In genomic region chr15:89069336-89069840, GRCm38 (mm10) we compare ENCODE assay signal across 21 mouse cellular contexts. TPM values are rescaled to one million over a fixed set of nuclear protein-coding genes. Genes with fewer than 3 reads are reported as not detected.
A peak's percentile ranks its signal among the peaks of the same experiment; 100 is the strongest.
DNase-seq lines count a peak whose midpoint lies in the region; ATAC-seq and TF ChIP-seq lines count a peak whose summit lies in the region.
"Had no signal": no experiment of that assay in that cellular context is flagged by ENCODE, and none has a peak within 500 bp of the region (broad histone marks: within the 10 kb centered on the region; RNA-seq: fewer than 3 reads in every experiment).

No protein-coding gene starts in this region.

- H3K9ac ChIP-seq in embryonic facial prominence, embryonic 13.5 days, result 0 out of 2 replicates have a peak overlapping the region, but pooled peaks have one; percentile 40
- H3K9ac ChIP-seq in ES-E14 (ENCODE audit: insufficient read depth, low read depth, low read length, poor library complexity, severe bottlenecking), result peak overlapping the region; percentile 21; the same call in 1 of the 2 replicates
- H3K9ac ChIP-seq in intestine, embryonic 15.5 days, result no peak overlapping the region; the same call in 1 of the 2 replicates
- H3K9ac ChIP-seq: limb, embryonic 13.5 days; liver, embryonic 12.5 days; midbrain, embryonic 12.5 days had no signal

- peaks cover 8% of the 10 kb centered on the region for H3K4me1 ChIP-seq in embryonic facial prominence, embryonic 13.5 days
- H3K4me1 ChIP-seq in embryonic facial prominence, embryonic 10.5 days, result peaks cover 14% of the 10 kb centered on the region
- peaks cover 0 to 15% of the 10 kb centered on the region in 2 experiments; a peak in 1 of 4 replicates for H3K4me1 ChIP-seq in ES-E14 (ENCODE audit: control insufficient read depth in 2 of 2, insufficient read depth in 2 of 2, low read length in 2 of 2, poor library complexity in 1 of 2)
- peaks cover 4% of the 10 kb centered on the region; the same call in 1 of the 2 replicates for H3K4me1 ChIP-seq in intestine, embryonic 15.5 days (replicated peaks)
- H3K4me1 ChIP-seq: midbrain, embryonic 12.5 days had no signal

- H3K4me3 ChIP-seq in embryonic facial prominence, embryonic 13.5 days, result no peak overlapping the region
- H3K4me3 ChIP-seq in embryonic facial prominence, embryonic 10.5 days, result no peak overlapping the region
- peak overlapping the region; percentile 19 to 39; a peak in 3 of 4 replicates for H3K4me3 ChIP-seq in ES-E14 (ENCODE audit: insufficient read depth in 1 of 2, low read depth in 1 of 2, low read length in 2 of 2, poor library complexity in 1 of 2, severe bottlenecking in 1 of 2)
- H3K4me3 ChIP-seq in intestine, embryonic 15.5 days (replicated peaks), result no peak overlapping the region
- H3K4me3 ChIP-seq: hindbrain, embryonic 10.5 days; limb, embryonic 13.5 days; liver, embryonic 12.5 days; midbrain, embryonic 12.5 days had no signal

- H3K9me3 ChIP-seq in embryonic facial prominence, embryonic 13.5 days, result no peaks in the 10 kb centered on the region
- no peaks in the 10 kb centered on the region for H3K9me3 ChIP-seq in embryonic facial prominence, embryonic 10.5 days
- H3K9me3 ChIP-seq in ES-E14 (ENCODE audit: control insufficient read depth, insufficient read depth, low read depth, low read length), result no peaks in the 10 kb centered on the region
- H3K9me3 ChIP-seq in intestine, embryonic 15.5 days, result no peaks in the 10 kb centered on the region
- H3K9me3 ChIP-seq: hindbrain, embryonic 10.5 days; limb, embryonic 13.5 days; liver, embryonic 12.5 days; midbrain, embryonic 12.5 days had no signal

- DNase-seq in embryonic facial prominence, embryonic 10.5 days (ENCODE audit: low spot score), result no peak
- peak; percentile 68 for DNase-seq in layer of hippocampus, adult 9-11 months
- no peak for DNase-seq in layer of hippocampus, postnatal 25 days (ENCODE audit: extremely low spot score in 1 of 2, low spot score in 1 of 2)
- no peak for DNase-seq in ES-E14 (ENCODE audit: low read depth, low spot score)
- DNase-seq in cerebellum, postnatal 36 days, result peak; percentile 3 to 7
- DNase-seq: adrenal gland, adult 8-10 months; gastrocnemius, postnatal 25 days; lung, adult 18-20 months; lung, postnatal 10 days; thymus, postnatal 14 days had no signal

- H3K36me3 ChIP-seq in embryonic facial prominence, embryonic 13.5 days, result no peaks in the 10 kb centered on the region
- no peaks in the 10 kb centered on the region for H3K36me3 ChIP-seq in embryonic facial prominence, embryonic 10.5 days (replicated peaks)
- H3K36me3 ChIP-seq in ES-E14 (ENCODE audit: control insufficient read depth, insufficient read depth, low read length, poor library complexity, severe bottlenecking), result no peaks in the 10 kb centered on the region
- H3K36me3 ChIP-seq in intestine, embryonic 15.5 days, result no peaks in the 10 kb centered on the region
- H3K36me3 ChIP-seq: hindbrain, embryonic 10.5 days; limb, embryonic 13.5 days; liver, embryonic 12.5 days; midbrain, embryonic 12.5 days had no signal

- no peak overlapping the region for H3K27ac ChIP-seq in embryonic facial prominence, embryonic 13.5 days
- H3K27ac ChIP-seq in embryonic facial prominence, embryonic 10.5 days (replicated peaks), result no peak overlapping the region
- no peak overlapping the region for H3K27ac ChIP-seq in ES-E14 (ENCODE audit: insufficient read depth, low read depth, low read length, poor library complexity, severe bottlenecking)
- H3K27ac ChIP-seq in intestine, embryonic 15.5 days, result no peak overlapping the region
- H3K27ac ChIP-seq: hindbrain, embryonic 10.5 days; hindbrain, postnatal 0 days; kidney, postnatal 0 days; limb, embryonic 13.5 days; liver, embryonic 12.5 days; midbrain, embryonic 12.5 days had no signal

- in situ Hi-C loops in ES-E14 (cut with MboI; ENCODE audit: low sequenced_read_pairs in 2 of 2, unreplicated experiment in 2 of 2), result no loop called here

- no peak for ATAC-seq in embryonic facial prominence, embryonic 13.5 days (ENCODE audit: insufficient number of reproducible peaks, insufficient read depth, low FRiP score, low TSS enrichment, low read depth)
- no peak for ATAC-seq in intestine, embryonic 15.5 days
- ATAC-seq: activated CD4-positive, CD25-positive, alpha-beta regulatory T cell, adult 4 months; hindbrain, postnatal 0 days; intestine, postnatal 0 days; liver, embryonic 12.5 days had no signal

- peaks cover 60% of the 10 kb centered on the region for H3K27me3 ChIP-seq in embryonic facial prominence, embryonic 13.5 days
- peaks cover 68% of the 10 kb centered on the region for H3K27me3 ChIP-seq in embryonic facial prominence, embryonic 10.5 days (replicated peaks; ENCODE audit: low read depth, poor library complexity, severe bottlenecking)
- peaks cover 32% of the 10 kb centered on the region for H3K27me3 ChIP-seq in intestine, embryonic 15.5 days (replicated peaks)

- 75% methylated on average over 19 of the region's 19 CpGs for WGBS in embryonic facial prominence, embryonic 13.5 days
- 80% methylated on average over 19 of the region's 19 CpGs for WGBS in embryonic facial prominence, embryonic 10.5 days
- 73% methylated on average over 19 of the region's 19 CpGs for WGBS in intestine, embryonic 15.5 days

- no peak overlapping the region for H3K4me2 ChIP-seq in embryonic facial prominence, embryonic 13.5 days
- no peak overlapping the region for H3K4me2 ChIP-seq in intestine, embryonic 15.5 days (replicated peaks)
- H3K4me2 ChIP-seq: limb, embryonic 13.5 days; liver, embryonic 12.5 days; midbrain, embryonic 12.5 days had no signal

TF ChIP-seq in ES-E14, 5 proteins besides CTCF, POLR2A, EP300 and RAD21:
- TF ChIP-seq ZNF384 (IDR thresholded peaks at IDR 0.05; ENCODE audit: low read depth, low read length) (no peak), HCFC1 (IDR thresholded peaks at IDR 0.05; ENCODE audit: borderline replicate concordance, insufficient read depth, low read length) (no peak), MAFK (IDR thresholded peaks at IDR 0.05; ENCODE audit: insufficient read depth, low read depth, low read length) (no peak), CHD2 (IDR thresholded peaks at IDR 0.05; ENCODE audit: low read depth, low read length) (no peak), ZC3H11A (IDR thresholded peaks at IDR 0.05; ENCODE audit: borderline replicate concordance, low read depth, low read length) (no peak)

RNA-seq across cellular contexts. Expression of gene Trabd, which starts 5.5 kb away (rescaled TPM):
- polyA plus RNA-seq in embryonic facial prominence, embryonic 13.5 days (2015; fragmentation: Nextera tagmentation; extraction: Ambion mirVana), result 47.3 and 47.7 TPM in 2 replicates
- polyA plus RNA-seq in embryonic facial prominence, embryonic 10.5 days (2016; fragmentation: Nextera tagmentation; extraction: Ambion mirVana), result 52.1 and 52.4 TPM in 2 replicates
- total RNA-seq in layer of hippocampus, postnatal 25 days (2021), result 10 to 100 TPM; 20.5 to 21.2 TPM
- 24.2 and 29.9 TPM in 2 replicates for total RNA-seq in ES-E14 (2012; rRNA removed)
- 46.4 and 56.6 TPM in 2 replicates for polyA plus RNA-seq in intestine, embryonic 15.5 days (2015; fragmentation: Nextera tagmentation; extraction: Ambion mirVana)

RNA-seq across cellular contexts. Expression of gene Panx2, which starts 9.9 kb away (rescaled TPM):
- 0.69 and 0.96 TPM in 2 replicates for polyA plus RNA-seq in embryonic facial prominence, embryonic 13.5 days (2015; fragmentation: Nextera tagmentation; extraction: Ambion mirVana)
- 0.21 and 0.50 TPM in 2 replicates for polyA plus RNA-seq in embryonic facial prominence, embryonic 10.5 days (2016; fragmentation: Nextera tagmentation; extraction: Ambion mirVana)
- 100 to 1,000 TPM; 161 to 170 TPM for total RNA-seq in layer of hippocampus, postnatal 25 days (2021)
- 0.22 and 0.58 TPM in 2 replicates for total RNA-seq in ES-E14 (2012; rRNA removed)
- polyA plus RNA-seq in intestine, embryonic 15.5 days (2015; fragmentation: Nextera tagmentation; extraction: Ambion mirVana), result 0.21 and 0.59 TPM in 2 replicates
- total RNA-seq: gastrocnemius, postnatal 25 days; monocyte, adult 5-6 weeks had no signal
- polyA plus RNA-seq: activated CD4-positive, CD25-positive, alpha-beta regulatory T cell, adult 4 months; liver, embryonic 12.5 days had no signal

RNA-seq across cellular contexts. Expression of gene Selenoo, which starts 19.5 kb away (rescaled TPM):
- polyA plus RNA-seq in embryonic facial prominence, embryonic 13.5 days (2015; fragmentation: Nextera tagmentation; extraction: Ambion mirVana), result 20.2 and 24.0 TPM in 2 replicates
- 12.9 and 13.0 TPM in 2 replicates for polyA plus RNA-seq in embryonic facial prominence, embryonic 10.5 days (2016; fragmentation: Nextera tagmentation; extraction: Ambion mirVana)
- 10 to 100 TPM; 19.7 to 22.5 TPM for total RNA-seq in layer of hippocampus, postnatal 25 days (2021)
- 7.5 and 8.7 TPM in 2 replicates for total RNA-seq in ES-E14 (2012; rRNA removed)
- polyA plus RNA-seq in intestine, embryonic 15.5 days (2015; fragmentation: Nextera tagmentation; extraction: Ambion mirVana), result 15.9 and 17.6 TPM in 2 replicates

RNA-seq across cellular contexts. Expression of gene Tubgcp6, which starts 53.5 kb away (rescaled TPM):
- 17.0 and 18.0 TPM in 2 replicates for polyA plus RNA-seq in embryonic facial prominence, embryonic 13.5 days (2015; fragmentation: Nextera tagmentation; extraction: Ambion mirVana)
- polyA plus RNA-seq in embryonic facial prominence, embryonic 10.5 days (2016; fragmentation: Nextera tagmentation; extraction: Ambion mirVana), result 25.9 and 28.8 TPM in 2 replicates
- total RNA-seq in layer of hippocampus, postnatal 25 days (2021), result 10 to 100 TPM; 29.0 to 29.9 TPM
- 37.3 and 45.0 TPM in 2 replicates for total RNA-seq in ES-E14 (2012; rRNA removed)
- polyA plus RNA-seq in intestine, embryonic 15.5 days (2015; fragmentation: Nextera tagmentation; extraction: Ambion mirVana), result 10.5 and 12.6 TPM in 2 replicates

RNA-seq across cellular contexts. Expression of gene Hdac10, which starts 59.1 kb away (rescaled TPM):
- polyA plus RNA-seq in embryonic facial prominence, embryonic 13.5 days (2015; fragmentation: Nextera tagmentation; extraction: Ambion mirVana), result 19.5 and 19.6 TPM in 2 replicates
- polyA plus RNA-seq in embryonic facial prominence, embryonic 10.5 days (2016; fragmentation: Nextera tagmentation; extraction: Ambion mirVana), result 15.9 and 16.1 TPM in 2 replicates
- total RNA-seq in layer of hippocampus, postnatal 25 days (2021), result 10 to 100 TPM; 12.5 to 16.5 TPM
- total RNA-seq in ES-E14 (2012; rRNA removed), result 7.4 and 11.4 TPM in 2 replicates
- polyA plus RNA-seq in intestine, embryonic 15.5 days (2015; fragmentation: Nextera tagmentation; extraction: Ambion mirVana), result 20.3 and 20.8 TPM in 2 replicates

Comparison
In these comparisons a context has a peak if more than half of its experiments do, and no peak if none do; other contexts are left out.
1. DNase-seq: peak in layer of hippocampus, adult 9-11 months (single experiment) and cerebellum, postnatal 36 days (2 of 2); none in embryonic facial prominence, embryonic 10.5 days (single experiment), layer of hippocampus, postnatal 25 days (0 of 2) and ES-E14 (single experiment).
2. H3K4me3 ChIP-seq: peak in ES-E14 (2 of 2); none in embryonic facial prominence, embryonic 13.5 days (single experiment), embryonic facial prominence, embryonic 10.5 days (single experiment) and intestine, embryonic 15.5 days (single experiment).